Mouse (Mus musculus) olfactory bulb, adult 2 months (tissue): ENCODE measurements around the gene Rfpl4.

Source experiments
- CTCF ChIP-seq: fragments of 200-500 bp; IDR thresholded peaks from 2 replicates; pipeline ENCODE4 v1.5.1; 2012; ENCODE audit warnings: low read depth, mild to moderate bottlenecking, low read length, moderate library complexity; ENCODE audit not compliant: insufficient read depth
- POLR2A ChIP-seq: fragments of 200-500 bp; IDR thresholded peaks from 2 replicates; pipeline ENCODE4 v1.6.1; 2012; ENCODE audit warnings: mild to moderate bottlenecking, low read depth, low read length, moderate library complexity; ENCODE audit not compliant: insufficient read depth

- TF ChIP-seq CTCF, result no peak
- TF ChIP-seq POLR2A, result peak; percentile 56; the same call in 1 of the 2 replicates
These were observed 36.6 kb downstream of the Rfpl4 start, which contains the start of gene Epn1 for GRCm38 (mm10) chr7:5080010-5080751.
